Mouse (Mus musculus) neural tube, embryonic 14.5 days (tissue): ENCODE measurements at regions not wholly inside any gene's neighbourhood (a gene's known extent, or its start where the extent isn't known, plus 50 kb on each side); places are given as distances from the start of the nearest gene placed in this dataset.

ENCODE experiments used
- ATAC-seq: fragments of 200-750 bp; cut with Nextera tagmentation; 2 replicates; pipeline ENCODE4 v1.8.0; 2017; ENCODE audit warnings: low read depth, mild to moderate bottlenecking, moderate TSS enrichment, moderate library complexity
- H3K27ac ChIP-seq: fragments of 300-500 bp; sonication (generic); 2 replicates; pipeline ENCODE4 v1.5.1; 2014; ENCODE audit warnings: low read depth, mild to moderate bottlenecking, control low read depth, low read length, moderate library complexity, mixed read lengths
- H3K27me3 ChIP-seq: fragments of 300-500 bp; sonication (generic); 2 replicates; pipeline ENCODE4 v1.6.1; 2014; ENCODE audit warnings: low read length; ENCODE audit not compliant: control insufficient read depth, insufficient read depth
- H3K36me3 ChIP-seq: fragments of 300-500 bp; sonication (generic); 2 replicates; pipeline ENCODE4 v1.6.1; 2014; ENCODE audit warnings: low read length, mixed read lengths; ENCODE audit not compliant: control insufficient read depth, insufficient read depth
- H3K4me1 ChIP-seq: fragments of 300-500 bp; sonication (generic); 2 replicates; pipeline ENCODE4 v1.6.1; 2014; ENCODE audit warnings: low read length; ENCODE audit not compliant: control insufficient read depth, insufficient read depth
- H3K4me2 ChIP-seq: fragments of 300-500 bp; sonication (generic); 2 replicates; pipeline ENCODE4 v1.6.1; 2014; ENCODE audit warnings: mild to moderate bottlenecking, low read depth, low read length, control low read depth
- H3K4me3 ChIP-seq: fragments of 300-500 bp; sonication (generic); 2 replicates; pipeline ENCODE4 v1.5.1; 2014; ENCODE audit warnings: low read depth, low read length, control low read depth, mixed read lengths
- H3K9ac ChIP-seq: fragments of 300-500 bp; sonication (generic); replicated peaks from 2 replicates; pipeline ENCODE4 v1.6.1; 2014; ENCODE audit warnings: low read depth, mild to moderate bottlenecking, control low read depth, low read length, mixed read lengths
- H3K9me3 ChIP-seq: fragments of 300-500 bp; sonication (generic); 2 replicates; pipeline ENCODE4 v1.6.1; 2016; ENCODE audit warnings: low read length; ENCODE audit not compliant: control insufficient read depth
- WGBS: fragments of 180-500 bp; shearing (Covaris S2); extraction: QIAGEN DNeasy Blood & Tissue Kit; methylation state at CpG from one replicate; pipeline ENCODE4 v1.1.7; 2014; 5-methylcytosine and 5-hydroxymethylcytosine counted together

- Histone ChIP-seq H3K4me2 (no peak overlapping the region), H3K9me3 (no peaks in the 10 kb centered on the region), H3K36me3 (no peaks in the 10 kb centered on the region), H3K4me3 (no peak overlapping the region), H3K4me1 (no peaks in the 10 kb centered on the region), H3K27me3 (no peaks in the 10 kb centered on the region), H3K27ac (no peak overlapping the region), H3K9ac (no peak overlapping the region)
- 95% methylated on average over 3 of the region's 3 CpGs for WGBS
- no peak for ATAC-seq
Observed at GRCm38 (mm10) chr5:41206462-41206861, 501.5 kb downstream of the Rab28 start.

DNA sequence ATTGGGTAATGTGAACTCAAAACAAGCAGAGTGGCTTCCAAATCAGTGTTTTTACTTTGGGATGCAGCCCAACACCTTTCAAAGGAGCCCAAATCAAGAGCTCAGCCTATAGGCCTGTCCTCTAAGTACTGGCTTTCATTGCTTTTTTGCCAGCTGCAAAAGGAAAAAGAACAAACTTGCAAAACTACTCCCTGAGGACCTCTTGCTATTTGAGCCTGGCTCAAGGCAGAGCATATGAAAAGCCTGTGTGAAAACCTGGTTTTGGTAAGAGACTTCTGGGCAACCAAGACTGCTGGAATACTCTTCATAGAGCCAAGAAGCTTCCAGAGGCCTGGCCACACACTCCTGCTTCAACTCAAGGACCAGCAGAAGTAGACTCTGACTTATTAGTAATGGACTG, 503.5 kb downstream of the Rab28 start:
- Histone ChIP-seq H3K9ac (no peak overlapping the region), H3K4me1 (no peaks in the 10 kb centered on the region), H3K27ac (no peak overlapping the region), H3K36me3 (no peaks in the 10 kb centered on the region), H3K4me3 (no peak overlapping the region), H3K27me3 (no peaks in the 10 kb centered on the region), H3K4me2 (no peak overlapping the region), H3K9me3 (no peaks in the 10 kb centered on the region)
- ATAC-seq: no peak

- no peaks in the 10 kb centered on the region for H3K4me1 ChIP-seq
- H3K4me3 ChIP-seq: no peak overlapping the region
- H3K9me3 ChIP-seq: no peaks in the 10 kb centered on the region
- H3K9ac ChIP-seq: no peak overlapping the region
- H3K4me2 ChIP-seq: no peak overlapping the region
- no peak for ATAC-seq
- H3K36me3 ChIP-seq: no peaks in the 10 kb centered on the region
- H3K27me3 ChIP-seq: no peaks in the 10 kb centered on the region
- H3K27ac ChIP-seq: no peak overlapping the region
- WGBS: 70% methylated on average over 5 of the region's 5 CpGs
Observed at GRCm38 (mm10) chr5:41187193-41187592, 520.8 kb downstream of the Rab28 start.

DNA sequence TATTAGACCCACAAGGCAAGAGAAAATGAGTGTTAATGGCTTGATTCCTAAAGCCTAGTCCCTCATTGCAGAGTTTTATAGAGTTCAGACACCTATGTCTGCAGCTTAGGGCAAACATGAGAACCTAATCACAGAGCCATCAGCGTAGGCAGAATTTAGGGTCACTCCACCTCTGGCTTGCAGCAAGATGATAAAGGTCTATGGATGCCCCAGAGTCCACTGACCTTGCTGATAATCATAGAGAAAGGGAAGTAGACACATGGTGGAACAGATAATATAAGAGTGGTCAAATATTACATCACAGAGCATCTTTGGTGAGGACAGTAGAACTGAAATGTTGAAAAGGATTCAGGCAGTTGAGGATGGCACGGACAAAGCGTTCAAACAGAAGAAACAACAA, 530.7 kb downstream of the Rab28 start:
- H3K36me3 ChIP-seq: no peaks in the 10 kb centered on the region
- H3K27ac ChIP-seq: no peak overlapping the region
- no peaks in the 10 kb centered on the region for H3K4me1 ChIP-seq
- H3K4me2 ChIP-seq: no peak overlapping the region
- no peak for ATAC-seq
- H3K4me3 ChIP-seq: no peak overlapping the region
- no peaks in the 10 kb centered on the region for H3K9me3 ChIP-seq
- no peak overlapping the region for H3K9ac ChIP-seq
- H3K27me3 ChIP-seq: no peaks in the 10 kb centered on the region
- 91% methylated on average over 3 of the region's 3 CpGs for WGBS

DNA sequence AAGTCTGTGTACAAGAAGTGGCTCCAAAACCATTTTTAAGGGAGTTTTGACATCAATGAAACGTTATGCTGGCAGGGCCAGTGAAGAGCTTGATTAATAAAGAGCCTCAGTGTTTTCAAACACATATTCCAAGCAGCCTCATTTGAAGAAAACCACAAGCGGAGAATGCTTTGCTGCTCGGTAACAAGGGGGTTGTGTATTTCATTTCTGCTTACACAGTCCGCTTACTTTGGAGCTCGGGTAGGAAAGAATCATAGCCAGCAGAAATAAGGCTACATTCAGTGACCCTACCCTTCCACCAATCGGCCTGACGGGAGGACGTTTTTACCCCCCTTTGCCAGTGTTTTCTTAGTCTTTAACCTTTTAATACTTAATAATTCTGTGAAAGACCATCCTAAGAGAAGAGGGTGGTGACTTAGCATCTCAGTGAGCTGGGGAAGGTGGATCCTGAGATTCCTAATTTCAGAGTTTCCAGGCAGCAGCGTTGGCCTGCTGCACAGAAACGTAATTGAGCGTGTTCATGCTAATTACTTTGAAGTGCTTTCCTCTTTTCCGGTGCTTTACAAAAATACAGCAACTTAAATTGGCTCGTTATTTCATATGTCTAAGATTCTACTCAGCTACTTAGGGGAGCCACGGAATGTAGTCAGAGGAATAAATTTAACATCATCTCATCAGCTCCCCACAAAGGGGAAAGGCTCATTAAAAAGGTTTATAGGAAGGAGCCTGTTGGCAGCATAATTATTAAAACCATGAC, 541.9 kb downstream of the Rab28 start:
- Histone ChIP-seq H3K27me3 (no peaks in the 10 kb centered on the region), H3K27ac (no peak overlapping the region), H3K4me3 (no peak overlapping the region), H3K36me3 (no peaks in the 10 kb centered on the region), H3K4me2 (no peak overlapping the region), H3K9me3 (no peaks in the 10 kb centered on the region), H3K9ac (no peak overlapping the region), H3K4me1 (no peaks in the 10 kb centered on the region)
- ATAC-seq: no peak
- 71% methylated on average over 14 of the region's 14 CpGs for WGBS

GRCm38 (mm10) chr5:41125050-41125449, 582.9 kb downstream of the Rab28 start:
- ATAC-seq: peak; percentile 65; the same call in 1 of the 2 replicates
- Histone ChIP-seq H3K9ac (no peak overlapping the region), H3K27me3 (no peaks in the 10 kb centered on the region), H3K4me3 (no peak overlapping the region), H3K4me2 (no peak overlapping the region), H3K27ac (no peak overlapping the region), H3K4me1 (no peaks in the 10 kb centered on the region), H3K36me3 (no peaks in the 10 kb centered on the region), H3K9me3 (no peaks in the 10 kb centered on the region)
- WGBS: 29% methylated on average over 5 of the region's 5 CpGs

DNA sequence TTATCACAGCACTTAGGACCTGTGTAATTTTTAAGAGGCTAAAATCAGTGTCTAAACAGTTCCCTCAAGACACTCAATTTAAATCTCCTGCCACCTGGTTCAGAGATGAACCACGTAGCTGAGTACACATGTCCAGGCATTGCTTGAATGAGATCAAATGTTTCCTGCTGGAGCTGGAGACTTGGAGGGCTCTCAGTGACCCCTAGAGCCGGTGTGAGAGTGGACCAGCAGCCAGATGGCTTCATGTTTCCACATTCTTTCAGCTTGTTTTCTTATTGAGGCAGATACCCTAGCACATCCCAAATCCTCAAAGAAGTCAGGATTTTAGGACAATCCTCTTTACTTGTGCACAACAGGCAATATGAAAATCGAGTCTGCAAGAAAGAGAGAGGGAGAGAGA, 590.3 kb downstream of the Rab28 start:
- H3K4me3 ChIP-seq: no peak overlapping the region
- no peak overlapping the region for H3K9ac ChIP-seq
- no peak overlapping the region for H3K27ac ChIP-seq
- 58% methylated on average over 3 of the region's 3 CpGs for WGBS
- no peaks in the 10 kb centered on the region for H3K36me3 ChIP-seq
- no peaks in the 10 kb centered on the region for H3K4me1 ChIP-seq
- no peaks in the 10 kb centered on the region for H3K27me3 ChIP-seq
- no peak for ATAC-seq
- no peak overlapping the region for H3K4me2 ChIP-seq
- H3K9me3 ChIP-seq: no peaks in the 10 kb centered on the region

DNA sequence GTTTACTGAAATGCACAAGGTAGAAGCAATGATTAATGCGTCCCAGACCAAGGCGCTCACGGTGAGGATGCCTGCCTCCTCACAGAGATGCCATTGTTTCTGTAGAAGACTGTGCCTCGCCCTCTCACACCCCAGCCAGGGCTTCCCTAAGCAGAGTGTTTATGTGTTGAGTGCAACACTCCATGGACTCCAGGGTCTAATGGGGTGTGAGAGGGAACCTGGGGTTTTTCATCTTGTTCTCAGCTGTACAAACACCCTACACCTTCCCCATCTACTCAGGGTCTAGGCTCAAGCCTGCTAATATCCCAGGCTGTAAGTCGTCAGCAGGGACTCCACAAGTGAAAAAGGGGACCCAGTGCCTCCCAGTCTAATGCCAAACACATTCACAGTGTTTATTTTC, 620.2 kb downstream of the Rab28 start:
- H3K4me2 ChIP-seq: no peak overlapping the region
- H3K4me1 ChIP-seq: no peaks in the 10 kb centered on the region
- no peak overlapping the region for H3K27ac ChIP-seq
- no peaks in the 10 kb centered on the region for H3K36me3 ChIP-seq
- H3K9ac ChIP-seq: no peak overlapping the region
- H3K27me3 ChIP-seq: no peaks in the 10 kb centered on the region
- 60% methylated on average over 5 of the region's 5 CpGs for WGBS
- no peaks in the 10 kb centered on the region for H3K9me3 ChIP-seq
- H3K4me3 ChIP-seq: no peak overlapping the region
- no peak for ATAC-seq

GRCm38 (mm10) chr5:41076412-41076811, 631.5 kb downstream of the Rab28 start:
- H3K36me3 ChIP-seq: no peaks in the 10 kb centered on the region
- H3K4me3 ChIP-seq: no peak overlapping the region
- H3K4me1 ChIP-seq: no peaks in the 10 kb centered on the region
- H3K27ac ChIP-seq: no peak overlapping the region
- no peaks in the 10 kb centered on the region for H3K27me3 ChIP-seq
- no peak for ATAC-seq
- no peaks in the 10 kb centered on the region for H3K9me3 ChIP-seq
- 72% methylated on average over 2 of the region's 2 CpGs for WGBS
- no peak overlapping the region for H3K9ac ChIP-seq
- H3K4me2 ChIP-seq: no peak overlapping the region
